Mouse (Mus musculus) kidney, postnatal 0 days (tissue): ENCODE measurements around the gene Mpnd. TPM values are rescaled to one million over a fixed set of nuclear protein-coding genes. Genes with fewer than 3 reads are reported as not detected.

ENCODE experiments used
- ATAC-seq: fragments of 200-750 bp; cut with Nextera tagmentation; replicated peaks from 2 replicates; pipeline ENCODE4 v1.8.0; 2017; ENCODE audit warnings: low read depth, moderate number of reproducible peaks, moderate TSS enrichment, moderate library complexity; ENCODE audit not compliant: low FRiP score
- DNase-seq: peaks from one replicate; pipeline ENCODE4 v3.0.0-alpha.2; 2016; ENCODE audit warnings: low spot score
- H3K27ac ChIP-seq: fragments of 300-500 bp; sonication (generic); 2 replicates; pipeline ENCODE4 v1.5.1; 2014; ENCODE audit warnings: mild to moderate bottlenecking
- H3K27me3 ChIP-seq: fragments of 300-500 bp; sonication (generic); 2 replicates; pipeline ENCODE4 v1.6.1; 2014; ENCODE audit warnings: low read length, mixed read lengths; ENCODE audit not compliant: insufficient read depth
- H3K36me3 ChIP-seq: fragments of 300-500 bp; sonication (generic); 2 replicates; pipeline ENCODE4 v1.6.1; 2014; ENCODE audit warnings: low read length, mixed read lengths; ENCODE audit not compliant: insufficient read depth
- H3K4me1 ChIP-seq: fragments of 300-500 bp; sonication (generic); replicated peaks from 2 replicates; pipeline ENCODE4 v1.6.1; 2014; ENCODE audit warnings: antibody characterized with exemption, low read length, mixed read lengths; ENCODE audit not compliant: insufficient read depth
- H3K4me2 ChIP-seq: fragments of 300-500 bp; sonication (generic); 2 replicates; pipeline ENCODE4 v1.6.1; 2014; ENCODE audit warnings: mild to moderate bottlenecking, low read length, moderate library complexity, mixed read lengths
- H3K4me3 ChIP-seq: fragments of 300-500 bp; sonication (generic); replicated peaks from 2 replicates; pipeline ENCODE4 v1.5.1; 2014; ENCODE audit warnings: low read depth, low read length
- H3K9ac ChIP-seq: fragments of 300-500 bp; sonication (generic); 2 replicates; pipeline ENCODE4 v1.6.1; 2014; ENCODE audit warnings: low read depth, low read length
- H3K9me3 ChIP-seq: fragments of 300-500 bp; sonication (generic); replicated peaks from 2 replicates; pipeline ENCODE4 v1.6.1; 2016; ENCODE audit warnings: low read length, inconsistent platforms, mixed read lengths
- CTCF ChIP-seq: IDR thresholded peaks from 2 replicates; pipeline ENCODE4 v1.5.1; 2016; ENCODE audit warnings: antibody characterized with exemption, low read depth, mild to moderate bottlenecking, moderate library complexity
- WGBS: fragments of 180-500 bp; shearing (Covaris S2); extraction: QIAGEN DNeasy Blood & Tissue Kit; methylation state at CpG from one replicate; pipeline ENCODE4 v1.1.7; 2014; 5-methylcytosine and 5-hydroxymethylcytosine counted together
- polyA plus RNA-seq: library from polyadenylated mRNA; unstranded; fragments of >200 nt; fragmentation: Nextera tagmentation; extraction: Ambion mirVana; gene quantifications from 2 replicates; pipeline ENCODE4 v1.2.1, GENCODE M21; 2015

The Mpnd gene
- polyA plus RNA-seq, 1 experiment from 2014 or later = 83.9 TPM

DNA sequence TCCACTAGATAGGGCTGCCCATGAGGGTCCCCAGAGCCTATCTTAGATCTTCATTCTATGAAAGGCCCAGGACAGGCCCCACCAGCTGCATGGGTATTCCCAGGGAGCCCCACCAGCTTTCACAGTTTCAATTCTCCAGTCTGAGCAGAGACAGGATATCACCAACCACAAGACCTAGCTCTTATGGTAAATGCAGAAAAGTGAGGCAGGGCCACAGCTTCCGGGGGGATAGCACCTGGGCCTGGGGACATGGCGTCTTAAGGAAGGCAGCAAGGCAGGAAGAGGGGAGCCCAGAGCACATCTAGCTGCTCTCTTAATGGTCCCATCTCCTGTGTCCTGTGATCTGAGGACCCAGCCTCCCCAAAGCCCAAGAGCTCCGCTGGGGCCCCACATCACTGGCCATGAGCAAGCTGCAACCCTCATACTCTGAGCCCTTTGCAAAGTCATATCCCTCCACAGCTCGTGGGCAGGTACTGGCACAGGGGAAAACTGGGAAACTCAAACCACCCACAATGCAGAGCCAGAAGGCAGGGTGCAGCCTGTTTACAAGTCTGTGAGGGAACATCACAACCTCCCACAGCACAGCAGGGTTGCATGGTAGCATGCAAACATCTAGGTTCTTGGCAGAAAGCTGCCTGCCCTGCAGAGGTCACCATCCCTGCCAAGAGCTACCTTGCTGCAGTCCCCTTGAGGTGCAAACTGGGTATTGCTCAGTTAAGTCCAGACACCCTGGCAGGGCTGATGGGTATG is 15.8 kb downstream of the Mpnd start:
- no peaks in the 10 kb centered on the region; the same call in 1 of the 2 replicates for H3K4me1 ChIP-seq
- no peak overlapping the region for H3K4me3 ChIP-seq
- peaks cover 38% of the 10 kb centered on the region for H3K36me3 ChIP-seq
- no peak overlapping the region for H3K4me2 ChIP-seq
- 84% methylated on average over 4 of the region's 4 CpGs for WGBS
- DNase-seq = no peak
- peak; percentile 7; the same call in 1 of the 2 replicates for TF ChIP-seq CTCF
- H3K27me3 ChIP-seq = no peaks in the 10 kb centered on the region
- no peak for ATAC-seq
- no peaks in the 10 kb centered on the region for H3K9me3 ChIP-seq
- no peak overlapping the region for H3K9ac ChIP-seq
- no peak overlapping the region for H3K27ac ChIP-seq

DNA sequence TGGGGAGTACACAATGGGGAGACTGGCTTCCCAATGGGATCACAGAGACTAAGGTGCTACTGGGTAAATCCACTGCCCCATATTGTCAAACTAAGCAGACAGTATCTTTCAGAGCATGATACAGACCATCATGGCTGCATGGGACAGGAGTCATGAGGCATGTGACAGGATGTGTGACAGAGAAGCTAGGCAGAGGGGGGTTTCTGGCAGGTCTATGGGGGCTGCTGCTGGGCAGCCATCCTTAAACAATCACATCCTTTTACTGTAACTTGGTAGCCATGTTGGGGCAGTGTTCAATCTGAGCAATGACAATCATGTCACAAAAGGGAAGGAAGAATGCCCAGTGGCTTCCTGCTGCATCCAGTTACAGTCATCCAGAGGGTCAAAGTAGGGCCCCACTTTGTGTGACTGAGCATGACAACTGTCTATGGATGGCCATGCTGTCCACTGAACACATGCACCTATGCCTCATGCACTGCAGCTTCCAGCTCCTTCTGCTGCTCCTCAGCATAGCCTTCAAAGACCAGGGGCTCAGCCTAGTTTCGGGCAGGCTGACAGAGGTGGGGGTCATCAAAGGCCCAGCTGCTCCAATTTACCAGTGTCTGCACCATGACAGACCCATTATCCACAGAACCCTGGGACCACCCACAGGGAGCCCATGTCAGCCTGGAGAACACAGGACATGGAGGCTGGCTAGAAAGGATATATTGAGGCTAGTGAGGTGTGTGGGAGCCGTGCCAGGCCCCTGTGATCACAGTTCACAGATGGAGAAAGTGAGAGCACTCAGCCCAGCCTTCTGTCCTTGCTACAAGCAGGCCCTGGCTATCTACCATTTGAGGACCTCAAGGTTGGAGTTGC is 16.8 kb downstream of the Mpnd start:
- Histone ChIP-seq H3K4me1 (peaks cover 5% of the 10 kb centered on the region; the same call in 1 of the 2 replicates), H3K9me3 (no peaks in the 10 kb centered on the region), H3K4me2 (no peak overlapping the region), H3K27ac (0 out of 2 replicates have a peak overlapping the region, but pooled peaks have one; percentile 19), H3K36me3 (peaks cover 28% of the 10 kb centered on the region), H3K27me3 (no peaks in the 10 kb centered on the region), H3K4me3 (no peak overlapping the region), H3K9ac (no peak overlapping the region)
- DNase-seq (no peak), ATAC-seq (no peak)
- TF ChIP-seq CTCF = no peak
- WGBS = 62% methylated on average over 2 of the region's 2 CpGs

DNA sequence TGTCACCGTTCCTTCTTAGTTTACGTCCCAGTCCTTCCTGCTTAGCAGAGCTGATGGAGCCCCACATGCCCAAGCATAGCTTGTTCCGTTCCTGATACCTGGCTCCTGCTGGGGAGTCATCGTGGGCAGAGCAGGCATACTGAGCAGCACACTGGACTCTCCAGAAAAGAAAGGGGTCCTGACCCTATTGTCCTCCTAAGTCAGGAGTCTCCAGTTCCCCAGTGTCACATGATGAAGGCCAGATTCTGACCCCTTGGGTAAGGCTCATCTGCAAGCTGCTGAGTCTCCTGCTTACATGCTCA is 17.4 kb downstream of the Mpnd start:
- no peak overlapping the region for H3K27ac ChIP-seq
- no peaks in the 10 kb centered on the region for H3K9me3 ChIP-seq

DNA sequence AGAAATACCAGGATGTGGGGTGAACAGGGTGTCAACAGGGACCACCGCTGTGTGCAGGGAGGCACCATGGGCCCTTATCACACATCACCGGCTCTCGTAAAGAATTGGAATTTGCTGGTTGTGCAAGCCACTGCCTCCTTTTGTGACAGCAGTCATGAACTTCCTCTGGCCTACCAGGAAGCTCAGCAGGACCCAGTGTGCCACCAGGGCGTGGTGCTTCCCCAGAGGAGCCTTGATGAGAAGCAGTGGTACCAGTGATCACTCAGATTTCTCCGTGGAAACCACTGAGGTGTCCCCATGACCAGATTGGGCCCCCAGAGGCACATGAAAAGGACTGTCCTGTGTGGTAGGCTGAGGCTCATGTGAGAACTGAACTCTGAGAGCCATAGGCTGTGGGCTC is 17.9 kb downstream of the Mpnd start:
- peak overlapping the region; percentile 8; the same call in 1 of the 2 replicates for H3K27ac ChIP-seq
- no peak for TF ChIP-seq CTCF
- WGBS = 72% methylated on average over 5 of the region's 5 CpGs
- no peaks in the 10 kb centered on the region for H3K9me3 ChIP-seq
- H3K4me1 ChIP-seq = peaks cover 5% of the 10 kb centered on the region; the same call in 1 of the 2 replicates
- no peak overlapping the region for H3K4me2 ChIP-seq
- no peaks in the 10 kb centered on the region for H3K27me3 ChIP-seq
- no peak overlapping the region for H3K9ac ChIP-seq
- H3K36me3 ChIP-seq = peaks cover 19% of the 10 kb centered on the region
- no peak overlapping the region for H3K4me3 ChIP-seq
- ATAC-seq = no peak
- no peak for DNase-seq

More for the DNA sequence above, 17.4 kb downstream of the Mpnd start:
- no peak for ATAC-seq
- Histone ChIP-seq H3K4me3 (no peak overlapping the region), H3K27me3 (no peaks in the 10 kb centered on the region), H3K36me3 (peaks cover 23% of the 10 kb centered on the region), H3K4me1 (peaks cover 5% of the 10 kb centered on the region; the same call in 1 of the 2 replicates), H3K9ac (no peak overlapping the region), H3K4me2 (no peak overlapping the region)
- no peak for DNase-seq
- TF ChIP-seq CTCF = no peak
- 72% methylated on average over 4 of the region's 4 CpGs for WGBS

DNA sequence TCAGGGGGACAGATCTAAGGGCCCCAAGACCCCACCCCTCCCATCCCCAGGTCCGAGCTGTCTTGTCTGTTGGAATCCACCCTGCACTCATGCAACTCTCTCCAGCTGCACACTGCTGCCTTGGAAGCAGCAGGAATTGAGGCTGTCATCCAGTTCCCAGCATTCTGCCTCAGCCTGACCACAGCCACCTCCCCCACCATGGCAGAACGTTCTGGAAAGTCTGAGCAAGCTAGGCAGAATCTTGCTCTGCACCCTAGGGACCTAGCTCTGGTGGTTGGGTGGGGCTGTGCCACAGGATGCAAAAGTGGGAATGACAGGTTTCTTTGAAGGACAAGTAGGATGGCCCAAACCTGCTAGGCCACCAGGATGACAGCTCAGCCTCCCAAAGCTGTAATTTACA is 19.0 kb downstream of the Mpnd start:
- H3K36me3 ChIP-seq = 0 out of 2 replicates have a peak, but pooled peaks cover 9% of the 10 kb centered on the region
- no peak for ATAC-seq
- no peak overlapping the region for H3K9ac ChIP-seq
- no peak overlapping the region for H3K4me2 ChIP-seq
- DNase-seq = no peak
- no peak for TF ChIP-seq CTCF
- no peak overlapping the region for H3K4me3 ChIP-seq
- no peak overlapping the region for H3K27ac ChIP-seq
- H3K9me3 ChIP-seq = no peaks in the 10 kb centered on the region
- no peaks in the 10 kb centered on the region for H3K27me3 ChIP-seq
- 64% methylated on average over 2 of the region's 2 CpGs for WGBS
- H3K4me1 ChIP-seq = peaks cover 5% of the 10 kb centered on the region; the same call in 1 of the 2 replicates

DNA sequence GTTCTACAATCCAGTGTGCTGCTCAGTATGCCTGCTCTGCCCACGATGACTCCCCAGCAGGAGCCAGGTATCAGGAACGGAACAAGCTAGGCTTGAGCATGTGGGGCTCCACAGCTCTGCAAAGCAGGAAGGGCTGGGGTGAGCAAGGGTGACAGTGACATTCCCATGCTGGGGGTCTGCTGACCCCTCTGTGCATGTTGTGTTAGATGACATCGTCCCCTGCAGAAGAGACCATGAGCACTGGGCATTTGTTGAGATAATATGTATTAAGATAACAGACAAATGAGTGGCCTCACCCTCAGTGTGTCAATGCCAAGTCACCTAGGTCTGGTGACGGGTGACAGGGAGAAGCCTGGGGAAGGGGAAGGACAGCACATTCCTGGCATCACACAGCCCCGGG is 19.4 kb downstream of the Mpnd start:
- ATAC-seq (no peak), DNase-seq (no peak)
- Histone ChIP-seq H3K4me1 (peaks cover 5% of the 10 kb centered on the region; the same call in 1 of the 2 replicates), H3K4me2 (no peak overlapping the region), H3K4me3 (no peak overlapping the region), H3K9ac (no peak overlapping the region), H3K9me3 (no peaks in the 10 kb centered on the region), H3K36me3 (0 out of 2 replicates have a peak, but pooled peaks cover 9% of the 10 kb centered on the region), H3K27ac (no peak overlapping the region), H3K27me3 (no peaks in the 10 kb centered on the region)
- no peak for TF ChIP-seq CTCF
- WGBS = 78% methylated on average over 5 of the region's 5 CpGs
